Mouse (Mus musculus) bone marrow, adult 2 months (tissue): ENCODE results near the gene Pcsk4.

ENCODE experiments used
- CTCF ChIP-seq: fragments of 200-500 bp; IDR thresholded peaks from 2 replicates; pipeline ENCODE4 v1.5.1; 2011; ENCODE audit warnings: low read length, control low read depth; ENCODE audit not compliant: control insufficient read depth, insufficient read depth
- POLR2A ChIP-seq: fragments of 200-500 bp; IDR thresholded peaks from 2 replicates; pipeline ENCODE4 v1.6.1; 2011; ENCODE audit warnings: low read depth, mild to moderate bottlenecking, control low read depth, low read length, borderline replicate concordance; ENCODE audit not compliant: control insufficient read depth

DNA sequence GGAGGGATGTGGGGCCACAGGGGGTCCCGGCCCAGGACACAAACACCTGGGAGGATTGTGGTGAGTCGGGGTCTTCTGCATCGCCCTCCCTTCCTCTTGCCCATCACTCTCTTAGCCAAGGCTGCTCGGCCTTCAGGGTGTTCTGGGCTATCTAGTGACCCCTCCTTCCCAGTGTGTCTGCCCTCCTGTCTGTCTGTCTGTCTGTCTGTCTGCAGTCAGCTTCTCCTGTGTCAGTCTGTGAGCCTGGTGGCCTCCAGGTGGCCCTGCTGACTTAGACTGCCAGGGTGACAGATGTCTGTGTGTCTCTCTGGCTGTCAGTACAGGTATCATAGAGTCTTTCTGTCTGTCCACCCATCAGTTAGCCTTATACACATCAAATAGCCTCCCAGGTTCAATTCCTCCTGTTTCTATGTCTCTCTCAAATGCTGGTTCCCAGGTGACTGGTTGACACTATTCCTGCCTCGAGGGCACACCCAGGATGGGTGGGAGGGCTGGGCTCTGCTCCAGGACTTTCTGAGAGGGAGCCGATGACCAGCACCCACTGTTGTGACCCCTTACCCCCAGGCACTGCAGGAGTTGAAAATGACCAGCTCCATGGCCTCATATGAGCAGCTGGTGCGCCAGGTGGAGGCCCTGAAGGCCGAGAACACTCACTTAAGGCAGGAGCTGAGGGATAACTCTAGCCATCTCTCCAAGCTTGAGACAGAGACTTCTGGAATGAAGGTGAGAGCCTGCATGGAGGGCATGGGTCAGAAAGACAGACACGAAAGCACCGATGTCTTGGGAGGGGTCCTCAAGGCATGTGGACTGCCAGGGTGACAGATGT lies 27.8 kb downstream of the Pcsk4 start:
- TF ChIP-seq CTCF (no peak), POLR2A (no peak)
